Mouse (Mus musculus) urinary bladder, postnatal 4 days (tissue): ENCODE data around the gene Adam33.

ENCODE experiments used
- DNase-seq, 2 experiments: peaks; one replicate each; pipeline ENCODE4 v3.0.0; 2021 to 2022; ENCODE audit warnings: low spot score in 2 of 2

Adam33 gene

GRCm38 (mm10) chr2:131029065-131029935 lies 34.3 kb downstream of the Adam33 start:
- no peak for DNase-seq

- no peak for DNase-seq
Observed at GRCm38 (mm10) chr2:131026941-131027340, 36.7 kb downstream of the Adam33 start.

DNA sequence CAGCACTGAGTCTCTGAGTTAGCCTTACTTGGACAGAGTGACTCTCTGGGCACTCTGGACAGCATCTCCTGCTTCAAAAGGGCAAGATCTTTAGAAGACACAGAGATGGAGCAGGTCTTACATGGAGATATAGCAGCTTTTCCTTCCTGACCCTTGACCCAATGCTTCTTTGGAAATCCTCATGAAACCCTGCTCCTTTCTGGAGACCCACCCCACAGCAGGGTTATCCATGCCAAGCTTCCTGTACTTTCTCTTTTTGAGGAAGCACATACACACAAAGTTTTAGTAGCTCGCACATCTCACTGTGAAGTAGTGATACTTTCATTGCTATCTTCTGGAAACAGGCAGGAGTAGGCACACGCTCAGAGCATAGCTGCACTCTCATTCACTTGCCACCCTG lies 38.4 kb downstream of the Adam33 start:
- no peak for DNase-seq

GRCm38 (mm10) chr2:131010566-131010965 lies 53.0 kb downstream of the Adam33 start:
- DNase-seq, result no peak

GRCm38 (mm10) chr2:131009123-131009522 lies 54.5 kb downstream of the Adam33 start:
- DNase-seq, result no peak
